Mouse (Mus musculus): ENCODE data around the gene Slc9a8. TPM values are rescaled to one million over a fixed set of nuclear protein-coding genes. Genes with fewer than 3 reads are reported as not detected.

The Slc9a8 gene
- total and polyA plus RNA-seq, 2 experiments from 2014 or later, result 17.9 to 43.1 TPM

GRCm38 (mm10) chr2:167508569-167508968 lies 87.1 kb downstream of the Slc9a8 start:
- WGBS, result 96% methylated on average over 4 of the region's 4 CpGs
- Histone ChIP-seq H3K4me3 (ENCODE audit: low read length) (no peak overlapping the region), H3K9ac (replicated peaks; ENCODE audit: low read length) (no peak overlapping the region), H3K27me3 (ENCODE audit: insufficient read depth, low read length) (no peaks in the 10 kb centered on the region), H3K36me3 (ENCODE audit: insufficient read depth, low read length) (peaks cover 44% of the 10 kb centered on the region), H3K27ac (no peak overlapping the region), H3K4me2 (ENCODE audit: low read depth, low read length) (no peak overlapping the region), H3K9me3 (ENCODE audit: low read length) (no peaks in the 10 kb centered on the region), H3K4me1 (ENCODE audit: insufficient read depth, low read length) (peaks cover 11% of the 10 kb centered on the region; the same call in 1 of the 2 replicates)
- TF ChIP-seq CTCF (IDR thresholded peaks at IDR 0.05; ENCODE audit: low read depth), result no peak
- ATAC-seq, result no peak
- DNase-seq (ENCODE audit: low spot score), result no peak

GRCm38 (mm10) chr2:167510485-167510884 lies 89.0 kb downstream of the Slc9a8 start:
- DNase-seq (ENCODE audit: low spot score) (no peak), ATAC-seq (no peak)
- Histone ChIP-seq H3K4me3 (ENCODE audit: low read length) (no peak overlapping the region), H3K9ac (replicated peaks; ENCODE audit: low read length) (no peak overlapping the region), H3K36me3 (ENCODE audit: insufficient read depth, low read length) (peaks cover 61% of the 10 kb centered on the region), H3K9me3 (ENCODE audit: low read length) (no peaks in the 10 kb centered on the region), H3K27me3 (ENCODE audit: insufficient read depth, low read length) (no peaks in the 10 kb centered on the region), H3K27ac (no peak overlapping the region), H3K4me2 (ENCODE audit: low read depth, low read length) (no peak overlapping the region), H3K4me1 (ENCODE audit: insufficient read depth, low read length) (no peaks in the 10 kb centered on the region)
- no peak for TF ChIP-seq CTCF (IDR thresholded peaks at IDR 0.05; ENCODE audit: low read depth)
- 88% methylated on average over 3 of the region's 3 CpGs for WGBS

GRCm38 (mm10) chr2:167512365-167512764 lies 90.9 kb downstream of the Slc9a8 start:
- H3K9me3 ChIP-seq (ENCODE audit: low read length), result no peaks in the 10 kb centered on the region
- H3K4me3 ChIP-seq (ENCODE audit: low read length), result no peak overlapping the region
- no peak overlapping the region for H3K4me2 ChIP-seq (ENCODE audit: low read depth, low read length)
- DNase-seq (ENCODE audit: low spot score) (no peak), ATAC-seq (peak; percentile 29; the same call in 1 of the 2 replicates)
- H3K9ac ChIP-seq (replicated peaks; ENCODE audit: low read length), result no peak overlapping the region
- TF ChIP-seq CTCF (IDR thresholded peaks at IDR 0.05; ENCODE audit: low read depth), result no peak
- no peak overlapping the region for H3K27ac ChIP-seq
- no peaks in the 10 kb centered on the region for H3K4me1 ChIP-seq (ENCODE audit: insufficient read depth, low read length)
- WGBS, result 83% methylated on average over 9 of the region's 9 CpGs
- H3K27me3 ChIP-seq (ENCODE audit: insufficient read depth, low read length), result no peaks in the 10 kb centered on the region
- H3K36me3 ChIP-seq (ENCODE audit: insufficient read depth, low read length), result peaks cover 75% of the 10 kb centered on the region

- Histone ChIP-seq H3K4me1 (ENCODE audit: insufficient read depth, low read length) (no peaks in the 10 kb centered on the region), H3K27ac (no peak overlapping the region), H3K4me2 (ENCODE audit: low read depth, low read length) (no peak overlapping the region), H3K27me3 (ENCODE audit: insufficient read depth, low read length) (no peaks in the 10 kb centered on the region), H3K36me3 (ENCODE audit: insufficient read depth, low read length) (peaks cover 80% of the 10 kb centered on the region), H3K4me3 (ENCODE audit: low read length) (no peak overlapping the region), H3K9me3 (ENCODE audit: low read length) (no peaks in the 10 kb centered on the region), H3K9ac (replicated peaks; ENCODE audit: low read length) (no peak overlapping the region)
- DNase-seq (ENCODE audit: low spot score) (peak; percentile 20), ATAC-seq (no peak)
- TF ChIP-seq CTCF (IDR thresholded peaks at IDR 0.05; ENCODE audit: low read depth), result peak; percentile 57
- 86% methylated on average over 5 of the region's 5 CpGs for WGBS
Measured at GRCm38 (mm10) chr2:167512970-167513369, 91.5 kb downstream of the Slc9a8 start.

- TF ChIP-seq CTCF (IDR thresholded peaks at IDR 0.05; ENCODE audit: low read depth), result no peak
- H3K4me3 ChIP-seq (ENCODE audit: low read length), result no peak overlapping the region
- no peak overlapping the region for H3K9ac ChIP-seq (replicated peaks; ENCODE audit: low read length)
- H3K4me2 ChIP-seq (ENCODE audit: low read depth, low read length), result no peak overlapping the region
- no peaks in the 10 kb centered on the region for H3K9me3 ChIP-seq (ENCODE audit: low read length)
- peaks cover 71% of the 10 kb centered on the region for H3K36me3 ChIP-seq (ENCODE audit: insufficient read depth, low read length)
- DNase-seq (ENCODE audit: low spot score) (no peak), ATAC-seq (no peak)
- H3K27me3 ChIP-seq (ENCODE audit: insufficient read depth, low read length), result no peaks in the 10 kb centered on the region
- 98% methylated on average over 4 of the region's 4 CpGs for WGBS
- no peak overlapping the region for H3K27ac ChIP-seq
- H3K4me1 ChIP-seq (ENCODE audit: insufficient read depth, low read length), result no peaks in the 10 kb centered on the region
Measured at GRCm38 (mm10) chr2:167514641-167515040, 93.1 kb downstream of the Slc9a8 start.

GRCm38 (mm10) chr2:167515688-167516087 lies 94.2 kb downstream of the Slc9a8 start:
- DNase-seq (ENCODE audit: low spot score) (no peak), ATAC-seq (no peak)
- 90% methylated on average over 5 of the region's 5 CpGs for WGBS
- Histone ChIP-seq H3K9ac (replicated peaks; ENCODE audit: low read length) (no peak overlapping the region), H3K9me3 (ENCODE audit: low read length) (no peaks in the 10 kb centered on the region), H3K4me1 (ENCODE audit: insufficient read depth, low read length) (no peaks in the 10 kb centered on the region), H3K4me3 (ENCODE audit: low read length) (no peak overlapping the region), H3K27me3 (ENCODE audit: insufficient read depth, low read length) (no peaks in the 10 kb centered on the region), H3K4me2 (ENCODE audit: low read depth, low read length) (no peak overlapping the region), H3K27ac (no peak overlapping the region), H3K36me3 (ENCODE audit: insufficient read depth, low read length) (peaks cover 67% of the 10 kb centered on the region)
- TF ChIP-seq CTCF (IDR thresholded peaks at IDR 0.05; ENCODE audit: low read depth), result no peak

- Histone ChIP-seq H3K9ac (replicated peaks; ENCODE audit: low read length) (no peak overlapping the region), H3K9me3 (ENCODE audit: low read length) (no peaks in the 10 kb centered on the region), H3K36me3 (ENCODE audit: insufficient read depth, low read length) (peaks cover 30% of the 10 kb centered on the region), H3K4me2 (ENCODE audit: low read depth, low read length) (no peak overlapping the region), H3K27ac (no peak overlapping the region), H3K27me3 (ENCODE audit: insufficient read depth, low read length) (no peaks in the 10 kb centered on the region), H3K4me1 (ENCODE audit: insufficient read depth, low read length) (no peaks in the 10 kb centered on the region), H3K4me3 (ENCODE audit: low read length) (no peak overlapping the region)
- ATAC-seq, result no peak
- no peak for DNase-seq (ENCODE audit: low spot score)
- 75% methylated on average over 5 of the region's 5 CpGs for WGBS
- peak; percentile 56 for TF ChIP-seq CTCF (IDR thresholded peaks at IDR 0.05; ENCODE audit: low read depth)
Measured at GRCm38 (mm10) chr2:167519606-167520252, 98.2 kb downstream of the Slc9a8 start.

Other genes starting within 250 kb of the Slc9a8 start
- 21.5 and 33.6 TPM in 2 replicates for gene Kcnb1, start 231.6 kb upstream of the Slc9a8 start, total RNA-seq (2014; rRNA removed)
- 4.0 and 5.1 TPM in 2 replicates for gene Kcnb1, start 231.6 kb upstream of the Slc9a8 start, polyA plus RNA-seq (2015; fragmentation: Nextera tagmentation; extraction: Ambion mirVana)
- gene Ptgis, start 181.1 kb upstream of the Slc9a8 start, total RNA-seq (2014; rRNA removed), result 3.2 and 7.7 TPM in 2 replicates
- gene Ptgis, start 181.1 kb upstream of the Slc9a8 start, polyA plus RNA-seq (2015; fragmentation: Nextera tagmentation; extraction: Ambion mirVana), result 4.1 and 4.4 TPM in 2 replicates
- gene B4galt5, start 72.5 kb upstream of the Slc9a8 start, total RNA-seq (2014; rRNA removed), result 60.5 and 67.5 TPM in 2 replicates
- 28.9 and 31.5 TPM in 2 replicates for gene B4galt5, start 72.5 kb upstream of the Slc9a8 start, polyA plus RNA-seq (2015; fragmentation: Nextera tagmentation; extraction: Ambion mirVana)
- 68.7 and 89.6 TPM in 2 replicates for gene Rnf114, start 70.9 kb downstream of the Slc9a8 start, total RNA-seq (2014; rRNA removed)
- 79.8 and 85.8 TPM in 2 replicates for gene Rnf114, start 70.9 kb downstream of the Slc9a8 start, polyA plus RNA-seq (2015; fragmentation: Nextera tagmentation; extraction: Ambion mirVana)
- gene Spata2, start 71.2 kb downstream of the Slc9a8 start, total RNA-seq (2014; rRNA removed), result 41.3 and 45.6 TPM in 2 replicates
- gene Spata2, start 71.2 kb downstream of the Slc9a8 start, polyA plus RNA-seq (2015; fragmentation: Nextera tagmentation; extraction: Ambion mirVana), result 27.6 and 29.4 TPM in 2 replicates
- gene Snai1, start 116.5 kb downstream of the Slc9a8 start, total RNA-seq (2014; rRNA removed), result 0.93 and 1.2 TPM in 2 replicates
- 3.6 and 4.3 TPM in 2 replicates for gene Snai1, start 116.5 kb downstream of the Slc9a8 start, polyA plus RNA-seq (2015; fragmentation: Nextera tagmentation; extraction: Ambion mirVana)
- gene Ube2v1, start 210.4 kb downstream of the Slc9a8 start, total RNA-seq (2014; rRNA removed), result 209 and 247 TPM in 2 replicates
- 380 and 384 TPM in 2 replicates for gene Ube2v1, start 210.4 kb downstream of the Slc9a8 start, polyA plus RNA-seq (2015; fragmentation: Nextera tagmentation; extraction: Ambion mirVana)
- gene Gm20431, start 239.8 kb downstream of the Slc9a8 start, total RNA-seq (2014; rRNA removed), result 7.5 and 10.7 TPM in 2 replicates
- 7.2 and 9.8 TPM in 2 replicates for gene Gm20431, start 239.8 kb downstream of the Slc9a8 start, polyA plus RNA-seq (2015; fragmentation: Nextera tagmentation; extraction: Ambion mirVana)

All from hindbrain, postnatal 0 days (tissue).